Mouse (Mus musculus): ENCODE measurements around the gene Sfxn3.

Gene Sfxn3

GRCm38 (mm10) chr19:45100486-45101270 is 53.4 kb downstream of the Sfxn3 start:
- Histone ChIP-seq H3K36me3 (ENCODE audit: insufficient read depth, low read length) (no peaks in the 10 kb centered on the region), H3K27me3 (ENCODE audit: insufficient read depth, low read length) (peaks cover 42% of the 10 kb centered on the region), H3K4me3 (replicated peaks; ENCODE audit: low read length) (no peak overlapping the region), H3K9me3 (ENCODE audit: low read length) (no peaks in the 10 kb centered on the region), H3K4me1 (replicated peaks; ENCODE audit: low read depth, low read length) (peaks cover 35% of the 10 kb centered on the region)
- TF ChIP-seq CTCF (conservative IDR thresholded peaks at IDR 0.05; ENCODE audit: low read length) (peak; percentile 30), NANOG (IDR thresholded peaks at IDR 0.05; ENCODE audit: borderline replicate concordance, low read length) (no peak), POU5F1 (IDR thresholded peaks at IDR 0.05; ENCODE audit: borderline replicate concordance, low read length) (no peak)

- H3K27me3 ChIP-seq (ENCODE audit: insufficient read depth, low read length), result peaks cover 39% of the 10 kb centered on the region
Observed at GRCm38 (mm10) chr19:45105591-45105990, 58.3 kb downstream of the Sfxn3 start.

More at GRCm38 (mm10) chr19:45105591-45105990, 58.3 kb downstream of the Sfxn3 start:
- Histone ChIP-seq H3K4me3 (replicated peaks; ENCODE audit: low read length) (no peak overlapping the region), H3K4me1 (replicated peaks; ENCODE audit: low read depth, low read length) (peaks cover 64% of the 10 kb centered on the region), H3K9me3 (ENCODE audit: low read length) (no peaks in the 10 kb centered on the region), H3K36me3 (ENCODE audit: insufficient read depth, low read length) (no peaks in the 10 kb centered on the region)
- TF ChIP-seq NANOG (IDR thresholded peaks at IDR 0.05; ENCODE audit: borderline replicate concordance, low read length), result no peak
- no peak for TF ChIP-seq POU5F1 (IDR thresholded peaks at IDR 0.05; ENCODE audit: borderline replicate concordance, low read length)
- TF ChIP-seq CTCF (conservative IDR thresholded peaks at IDR 0.05; ENCODE audit: low read length), result no peak
